Mouse (Mus musculus): ENCODE measurements around the gene Slit3. TPM values are rescaled to one million over a fixed set of nuclear protein-coding genes. Genes with fewer than 3 reads are reported as not detected.

Gene Slit3
- polyA plus RNA-seq, 1 experiment = 6.6 TPM

DNA sequence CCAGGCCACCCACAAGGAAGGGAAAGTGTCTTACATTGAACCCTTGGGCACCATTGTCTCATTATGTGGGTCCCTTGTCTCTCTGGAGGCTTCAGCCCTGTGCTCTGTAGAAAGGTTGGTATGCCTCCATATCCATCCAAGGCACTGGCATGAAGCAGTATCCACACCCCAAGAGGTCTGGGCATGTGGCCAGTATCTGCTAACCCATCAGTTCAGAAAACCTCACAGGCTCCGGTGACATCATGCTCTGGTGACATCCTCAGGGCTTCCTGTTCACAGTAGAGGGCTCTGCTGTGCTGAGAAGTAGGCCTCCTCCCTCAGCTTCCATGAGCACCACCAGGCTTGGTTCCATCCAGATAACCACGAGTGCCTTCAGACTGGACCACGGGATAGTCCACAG lies 506.8 kb downstream of the Slit3 start:
- H3K36me3 ChIP-seq (ENCODE audit: control insufficient read depth, insufficient read depth, low read length) = no peaks in the 10 kb centered on the region
- no peak for TF ChIP-seq POLR2A (IDR thresholded peaks at IDR 0.05; ENCODE audit: low read depth, low read length)
- TF ChIP-seq CTCF (IDR thresholded peaks at IDR 0.05; ENCODE audit: extremely low read depth, insufficient read length, insufficient replicate concordance, low read depth, low read length) = no peak
- no peaks in the 10 kb centered on the region for H3K27me3 ChIP-seq (ENCODE audit: control insufficient read depth, insufficient read depth, low read length)
- no peak overlapping the region for H3K27ac ChIP-seq (ENCODE audit: insufficient read depth, low read depth, low read length)
- WGBS = 75% methylated on average over 3 of the region's 3 CpGs
- no peak overlapping the region for H3K4me3 ChIP-seq (ENCODE audit: low read depth, low read length)
- no peaks in the 10 kb centered on the region; the same call in 1 of the 2 replicates for H3K4me1 ChIP-seq (ENCODE audit: control insufficient read depth, insufficient read depth, insufficient read length, low read length)

DNA sequence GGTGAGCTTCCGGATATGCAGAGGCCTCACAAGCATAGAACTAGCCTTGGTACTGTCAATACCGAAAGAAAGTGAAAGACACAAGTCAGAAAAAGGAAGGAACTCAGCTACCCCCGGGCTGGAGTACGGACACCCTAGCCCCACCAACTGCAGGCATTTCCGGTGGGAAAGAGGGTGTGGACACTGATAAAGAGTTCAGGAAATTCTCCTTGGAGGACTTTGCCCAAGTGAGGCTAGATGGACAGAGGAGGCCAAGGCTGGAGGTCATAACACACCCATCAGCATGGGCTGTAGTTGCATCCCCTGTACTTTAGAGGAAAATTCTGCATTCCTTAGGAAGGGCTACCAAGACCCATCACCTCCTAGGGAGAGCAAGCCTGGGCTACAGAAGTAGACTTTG lies 511.2 kb downstream of the Slit3 start:
- TF ChIP-seq POLR2A (IDR thresholded peaks at IDR 0.05; ENCODE audit: low read depth, low read length) = no peak
- TF ChIP-seq CTCF (IDR thresholded peaks at IDR 0.05; ENCODE audit: extremely low read depth, insufficient read length, insufficient replicate concordance, low read depth, low read length) = no peak
- Histone ChIP-seq H3K27ac (ENCODE audit: insufficient read depth, low read depth, low read length) (no peak overlapping the region), H3K4me3 (ENCODE audit: low read depth, low read length) (no peak overlapping the region), H3K36me3 (ENCODE audit: control insufficient read depth, insufficient read depth, low read length) (no peaks in the 10 kb centered on the region), H3K4me1 (ENCODE audit: control insufficient read depth, insufficient read depth, insufficient read length, low read length) (no peaks in the 10 kb centered on the region; the same call in 1 of the 2 replicates), H3K27me3 (ENCODE audit: control insufficient read depth, insufficient read depth, low read length) (no peaks in the 10 kb centered on the region)
- WGBS = 33% methylated on average over 5 of the region's 5 CpGs

DNA sequence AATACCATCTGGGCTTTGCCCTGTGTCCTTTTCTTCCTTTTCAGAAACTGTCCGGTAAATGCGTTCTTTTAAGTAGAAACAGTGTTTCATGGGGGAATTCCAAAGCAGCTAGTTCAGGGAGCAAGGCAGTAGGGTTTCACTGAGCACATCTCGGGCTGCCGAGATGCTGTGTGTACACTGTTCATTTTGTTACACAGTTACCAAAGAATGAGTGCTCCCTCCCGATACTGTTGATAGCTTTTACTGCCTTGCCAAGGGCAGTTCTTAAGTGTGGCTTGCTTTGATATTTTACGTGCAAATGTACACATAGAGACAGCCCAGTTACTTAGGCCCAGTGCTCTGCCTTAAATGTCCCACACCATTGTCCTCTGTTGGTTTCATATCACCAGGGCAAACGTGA lies 516.1 kb downstream of the Slit3 start:
- Histone ChIP-seq H3K27ac (ENCODE audit: insufficient read depth, low read depth, low read length) (no peak overlapping the region), H3K36me3 (ENCODE audit: control insufficient read depth, insufficient read depth, low read length) (no peaks in the 10 kb centered on the region), H3K27me3 (ENCODE audit: control insufficient read depth, insufficient read depth, low read length) (no peaks in the 10 kb centered on the region), H3K4me1 (ENCODE audit: control insufficient read depth, insufficient read depth, insufficient read length, low read length) (no peaks in the 10 kb centered on the region; the same call in 1 of the 2 replicates), H3K4me3 (ENCODE audit: low read depth, low read length) (no peak overlapping the region)
- 43% methylated on average over 7 of the region's 7 CpGs for WGBS
- no peak for TF ChIP-seq POLR2A (IDR thresholded peaks at IDR 0.05; ENCODE audit: low read depth, low read length)

DNA sequence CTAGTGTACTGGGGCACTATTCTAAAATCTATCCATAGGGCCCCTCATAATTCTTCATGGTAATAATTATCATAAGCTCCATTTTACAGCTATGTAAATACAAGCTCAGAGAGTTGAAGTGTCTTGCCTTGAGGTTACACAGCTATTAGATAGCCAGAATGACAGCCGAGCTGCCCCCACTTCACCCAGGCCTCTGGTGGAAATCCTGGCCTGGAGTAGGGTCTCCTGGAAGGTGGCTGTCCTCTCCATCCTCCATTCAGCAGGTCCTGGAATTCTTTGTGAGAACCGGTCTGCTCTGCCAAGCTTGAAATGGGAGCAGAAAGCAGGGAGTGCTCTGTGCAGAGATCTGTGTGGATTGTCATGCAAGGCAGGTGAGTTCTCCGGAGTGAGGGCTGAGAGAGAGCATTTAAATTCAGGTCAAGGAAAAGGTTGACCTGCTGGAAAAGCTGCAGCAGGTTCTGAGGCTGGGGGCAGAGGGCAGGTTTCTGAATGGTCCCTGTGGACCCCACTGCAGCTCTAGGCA lies 517.9 kb downstream of the Slit3 start:
- Histone ChIP-seq H3K36me3 (ENCODE audit: control insufficient read depth, insufficient read depth, low read length) (no peaks in the 10 kb centered on the region), H3K4me1 (ENCODE audit: control insufficient read depth, insufficient read depth, insufficient read length, low read length) (no peaks in the 10 kb centered on the region), H3K27me3 (ENCODE audit: control insufficient read depth, insufficient read depth, low read length) (no peaks in the 10 kb centered on the region), H3K4me3 (ENCODE audit: low read depth, low read length) (no peak overlapping the region), H3K27ac (ENCODE audit: insufficient read depth, low read depth, low read length) (no peak overlapping the region)
- no peak for TF ChIP-seq POLR2A (IDR thresholded peaks at IDR 0.05; ENCODE audit: low read depth, low read length)
- TF ChIP-seq CTCF (IDR thresholded peaks at IDR 0.05; ENCODE audit: extremely low read depth, insufficient read length, insufficient replicate concordance, low read depth, low read length) = no peak
- 45% methylated on average over 3 of the region's 3 CpGs for WGBS

DNA sequence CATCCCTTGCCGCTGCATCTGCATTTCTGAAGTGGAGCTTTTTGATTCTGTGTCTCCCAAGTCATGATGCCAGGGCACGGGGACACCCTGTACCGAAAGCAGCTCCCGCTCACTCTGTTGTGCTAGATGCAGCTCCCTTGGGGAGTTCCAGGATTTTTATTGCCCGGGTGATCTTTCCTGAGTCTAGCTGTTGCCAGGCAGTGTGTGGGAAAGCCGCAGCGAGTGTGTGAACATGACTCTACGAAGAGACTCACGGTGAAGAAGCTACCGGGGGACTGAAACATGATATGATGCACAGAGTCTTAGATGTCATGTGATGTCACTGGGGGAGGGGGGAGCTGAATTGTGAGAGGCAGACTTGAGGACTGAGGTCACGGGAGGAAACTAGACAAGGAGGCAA lies 518.4 kb downstream of the Slit3 start:
- Histone ChIP-seq H3K36me3 (ENCODE audit: control insufficient read depth, insufficient read depth, low read length) (no peaks in the 10 kb centered on the region), H3K4me3 (ENCODE audit: low read depth, low read length) (no peak overlapping the region), H3K27me3 (ENCODE audit: control insufficient read depth, insufficient read depth, low read length) (no peaks in the 10 kb centered on the region), H3K27ac (ENCODE audit: insufficient read depth, low read depth, low read length) (no peak overlapping the region), H3K4me1 (ENCODE audit: control insufficient read depth, insufficient read depth, insufficient read length, low read length) (no peaks in the 10 kb centered on the region)
- 48% methylated on average over 11 of the region's 11 CpGs for WGBS
- TF ChIP-seq CTCF (IDR thresholded peaks at IDR 0.05; ENCODE audit: extremely low read depth, insufficient read length, insufficient replicate concordance, low read depth, low read length) (no peak), POLR2A (IDR thresholded peaks at IDR 0.05; ENCODE audit: low read depth, low read length) (no peak)

DNA sequence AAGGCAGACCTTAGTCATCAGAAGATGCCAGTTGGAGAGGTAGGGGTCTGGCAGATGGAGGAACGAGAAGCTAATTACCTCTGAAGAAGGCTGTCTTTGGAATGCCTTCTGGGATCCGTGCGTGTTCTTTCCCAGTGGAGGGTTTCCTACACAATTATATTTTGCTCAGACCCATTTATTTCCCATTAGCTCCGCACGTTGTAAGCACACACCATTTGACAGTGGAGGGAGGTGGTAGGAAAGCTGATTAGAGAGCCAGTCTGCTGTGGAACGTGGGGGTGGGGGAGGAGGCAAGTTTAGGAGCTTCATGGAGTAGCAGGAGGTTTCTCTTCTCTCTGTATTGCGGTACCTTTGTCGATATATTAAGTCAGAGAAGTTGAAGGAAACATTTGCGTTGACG lies 530.3 kb downstream of the Slit3 start:
- H3K4me1 ChIP-seq (ENCODE audit: control insufficient read depth, insufficient read depth, insufficient read length, low read length) = no peaks in the 10 kb centered on the region
- no peak for TF ChIP-seq CTCF (IDR thresholded peaks at IDR 0.05; ENCODE audit: extremely low read depth, insufficient read length, insufficient replicate concordance, low read depth, low read length)
- TF ChIP-seq POLR2A (IDR thresholded peaks at IDR 0.05; ENCODE audit: low read depth, low read length) = no peak
- no peaks in the 10 kb centered on the region for H3K36me3 ChIP-seq (ENCODE audit: control insufficient read depth, insufficient read depth, low read length)
- no peaks in the 10 kb centered on the region for H3K27me3 ChIP-seq (ENCODE audit: control insufficient read depth, insufficient read depth, low read length)
- WGBS = 87% methylated on average over 10 of the region's 10 CpGs
- no peak overlapping the region for H3K27ac ChIP-seq (ENCODE audit: insufficient read depth, low read depth, low read length)
- no peak overlapping the region for H3K4me3 ChIP-seq (ENCODE audit: low read depth, low read length)

DNA sequence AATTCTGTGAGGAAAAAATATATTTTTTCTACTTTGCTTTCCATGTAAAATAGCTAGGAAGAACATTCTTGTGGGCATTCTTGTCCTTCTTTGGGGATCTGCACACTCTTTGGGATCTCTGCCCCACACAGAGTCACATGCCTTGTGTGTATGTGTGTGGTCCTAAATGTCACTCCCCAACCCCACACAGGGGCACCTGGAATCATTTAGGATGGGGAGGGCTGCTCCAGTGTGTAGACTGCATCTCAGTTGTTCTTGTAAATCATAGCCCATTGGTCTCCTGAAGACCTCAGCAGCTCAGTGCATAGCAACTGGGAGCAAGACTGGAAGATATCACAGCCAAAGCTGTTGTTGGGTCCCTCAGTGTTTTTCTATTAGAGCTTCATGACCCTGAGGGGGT lies 534.8 kb downstream of the Slit3 start:
- no peak for TF ChIP-seq CTCF (IDR thresholded peaks at IDR 0.05; ENCODE audit: extremely low read depth, insufficient read length, insufficient replicate concordance, low read depth, low read length)
- TF ChIP-seq POLR2A (IDR thresholded peaks at IDR 0.05; ENCODE audit: low read depth, low read length) = no peak
- H3K27me3 ChIP-seq (ENCODE audit: control insufficient read depth, insufficient read depth, low read length) = no peaks in the 10 kb centered on the region
- no peaks in the 10 kb centered on the region for H3K36me3 ChIP-seq (ENCODE audit: control insufficient read depth, insufficient read depth, low read length)
- H3K27ac ChIP-seq (ENCODE audit: insufficient read depth, low read depth, low read length) = no peak overlapping the region
- no peak overlapping the region for H3K4me3 ChIP-seq (ENCODE audit: low read depth, low read length)
- H3K4me1 ChIP-seq (ENCODE audit: control insufficient read depth, insufficient read depth, insufficient read length, low read length) = no peaks in the 10 kb centered on the region

DNA sequence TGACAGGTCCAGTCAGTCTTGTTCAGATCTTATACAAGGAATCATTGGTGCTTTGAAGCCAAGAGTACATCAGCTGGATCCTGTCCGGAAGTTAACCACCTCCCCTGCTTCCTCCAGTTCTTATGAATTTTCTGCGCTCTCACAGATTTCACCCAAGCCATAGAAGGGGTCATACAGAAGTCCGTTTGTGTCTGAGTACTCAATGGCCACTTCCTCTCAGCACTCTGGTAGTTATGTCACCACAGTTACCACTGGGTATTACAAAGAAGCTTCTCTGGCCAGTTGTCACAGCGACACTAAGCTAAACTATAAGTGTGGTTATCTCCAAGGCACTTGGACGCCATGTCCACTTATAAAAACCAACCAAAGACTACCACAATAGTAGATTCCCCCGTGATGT lies 536.6 kb downstream of the Slit3 start:
- Histone ChIP-seq H3K36me3 (ENCODE audit: control insufficient read depth, insufficient read depth, low read length) (no peaks in the 10 kb centered on the region), H3K27me3 (ENCODE audit: control insufficient read depth, insufficient read depth, low read length) (no peaks in the 10 kb centered on the region), H3K27ac (ENCODE audit: insufficient read depth, low read depth, low read length) (no peak overlapping the region), H3K4me3 (ENCODE audit: low read depth, low read length) (no peak overlapping the region), H3K4me1 (ENCODE audit: control insufficient read depth, insufficient read depth, insufficient read length, low read length) (no peaks in the 10 kb centered on the region)
- 72% methylated on average over 6 of the region's 6 CpGs for WGBS
- no peak for TF ChIP-seq POLR2A (IDR thresholded peaks at IDR 0.05; ENCODE audit: low read depth, low read length)
- TF ChIP-seq CTCF (IDR thresholded peaks at IDR 0.05; ENCODE audit: extremely low read depth, insufficient read length, insufficient replicate concordance, low read depth, low read length) = no peak
